Mouse (Mus musculus) adipocyte (in vitro differentiated cells): ENCODE measurements around the gene Guca1b.
"Not testable (repeated sequence)": the region's sequence is repeated elsewhere in the genome, so short reads cannot be mapped to it uniquely, and the experiment has no call there.

Source experiments
- DNase-seq: peaks from one replicate; pipeline ENCODE4 v3.0.0-alpha.2; 2016; ENCODE audit warnings: low spot score

Guca1b gene

GRCm38 (mm10) chr17:47409897-47410861, 25.0 kb downstream of the Guca1b start:
- not testable (repeated sequence) for DNase-seq

GRCm38 (mm10) chr17:47420195-47420594, 35.0 kb downstream of the Guca1b start:
- DNase-seq, result no peak

GRCm38 (mm10) chr17:47421566-47421965, 36.4 kb downstream of the Guca1b start:
- DNase-seq, result no peak

GRCm38 (mm10) chr17:47422616-47423015, 37.4 kb downstream of the Guca1b start:
- not testable (repeated sequence) for DNase-seq

GRCm38 (mm10) chr17:47424186-47424585, 39.0 kb downstream of the Guca1b start:
- DNase-seq, result no peak

GRCm38 (mm10) chr17:47427316-47427715, 42.1 kb downstream of the Guca1b start:
- no peak for DNase-seq

- peak; percentile 15 for DNase-seq
Measured at GRCm38 (mm10) chr17:47428831-47429304, 43.7 kb downstream of the Guca1b start.

- DNase-seq, result no peak
Measured at GRCm38 (mm10) chr17:47430815-47431214, 45.6 kb downstream of the Guca1b start.

GRCm38 (mm10) chr17:47436156-47436906, 51.1 kb downstream of the Guca1b start, which contains the start of gene AI661453:
Gene AI661453, plus strand, starts transcription at chr17:47436615.
- DNase-seq, result no peak

GRCm38 (mm10) chr17:47436907-47437547, 51.8 kb downstream of the Guca1b start, which contains the start of gene 1700001C19Rik:
Gene 1700001C19Rik, minus strand, starts transcription at chr17:47437376.
- no peak for DNase-seq

- DNase-seq, result no peak
Measured at GRCm38 (mm10) chr17:47438611-47439010, 53.4 kb downstream of the Guca1b start.

- DNase-seq, result no peak
Measured at GRCm38 (mm10) chr17:47439396-47440028, 54.3 kb downstream of the Guca1b start.

- DNase-seq, result no peak
Measured at GRCm38 (mm10) chr17:47440359-47440890, 55.2 kb downstream of the Guca1b start.

- DNase-seq, result no peak
Measured at GRCm38 (mm10) chr17:47441296-47442051, 56.3 kb downstream of the Guca1b start.

- no peak for DNase-seq
Measured at GRCm38 (mm10) chr17:47442271-47442670, 57.1 kb downstream of the Guca1b start.
